Mouse (Mus musculus) stomach, postnatal 0 days (tissue): ENCODE measurements at regions not wholly inside any gene's neighbourhood (a gene's known extent, or its start where the extent isn't known, plus 50 kb on each side); places are given as distances from the start of the nearest gene placed in this dataset.

Source experiments
- CTCF ChIP-seq: IDR thresholded peaks from 2 replicates; pipeline ENCODE4 v1.5.1; 2016; ENCODE audit warnings: antibody characterized with exemption, low read depth, mild to moderate bottlenecking, moderate library complexity
- EP300 ChIP-seq: optimal IDR thresholded peaks from 2 replicates; pipeline ENCODE3; 2016; ENCODE audit warnings: antibody characterized with exemption

DNA sequence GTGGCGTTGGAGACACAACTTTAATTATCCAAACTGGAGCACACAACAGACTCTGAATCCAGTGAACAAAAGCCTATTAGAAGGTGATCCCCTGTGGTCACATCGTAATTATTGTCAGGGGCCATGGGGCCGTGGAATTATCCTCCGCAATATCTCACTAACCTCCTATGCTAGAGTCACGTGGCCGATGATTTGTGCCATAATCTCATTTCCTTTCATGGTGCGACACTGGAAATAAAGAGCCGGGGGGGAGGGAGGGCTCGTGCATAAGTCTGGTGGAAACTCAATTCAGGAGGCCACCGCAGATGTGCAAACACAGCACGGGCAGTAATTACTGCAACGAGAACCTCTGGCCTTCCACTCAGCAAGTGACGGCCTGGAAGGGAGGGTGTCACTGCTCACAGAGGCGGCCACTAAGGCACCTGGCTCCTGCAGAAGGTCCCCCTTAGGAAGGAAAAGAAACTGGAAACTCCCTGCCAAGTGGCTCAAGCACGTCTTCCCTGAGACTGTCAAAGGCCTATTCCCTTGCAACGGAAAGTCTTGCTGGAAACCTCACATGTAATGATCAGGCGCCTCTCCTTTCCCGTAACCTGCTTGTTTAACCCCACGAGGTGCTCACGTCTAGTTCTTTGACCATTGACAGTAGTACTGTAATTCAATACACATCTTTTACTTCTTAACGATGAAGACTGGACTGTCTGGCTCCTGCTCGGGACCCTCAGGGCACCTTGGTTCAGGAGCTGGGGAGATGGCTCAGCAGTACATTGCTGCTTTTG lies 65.6 kb upstream of the Gm10260 start:
- TF ChIP-seq CTCF (no peak), EP300 (no peak)
